Mouse (Mus musculus): ENCODE data around the gene Guk1. TPM values are rescaled to one million over a fixed set of nuclear protein-coding genes. Genes with fewer than 3 reads are reported as not detected.

Guk1 gene
- polyA plus RNA-seq (2015; fragmentation: Nextera tagmentation; extraction: Ambion mirVana): 109 and 125 TPM in 2 replicates

- H3K9ac ChIP-seq: peak within 1 kb of the TSS; percentile 75
- peaks cover 11% of the 10 kb centered on the region for H3K4me1 ChIP-seq (replicated peaks)
- H3K9me3 ChIP-seq (replicated peaks): no peaks in the 10 kb centered on the region
- peak within 1 kb of the TSS; percentile 92 for H3K27ac ChIP-seq
- no peaks in the 10 kb centered on the region for H3K36me3 ChIP-seq
- peak within 1 kb of the TSS; percentile 77 for H3K4me3 ChIP-seq
- no peak for ATAC-seq (replicated peaks; ENCODE audit: insufficient number of reproducible peaks, insufficient read depth, low FRiP score, low read depth)
- no peaks in the 10 kb centered on the region for H3K27me3 ChIP-seq
- peak within 1 kb of the TSS; percentile 74 for H3K4me2 ChIP-seq
- WGBS: 6% methylated on average over 16 of the region's 16 CpGs
These were observed at the start of gene Guk1 for GRCm38 (mm10) chr11:59192059-59192386. TSS of gene Guk1 (minus strand) at chr11:59192212.

- Histone ChIP-seq H3K4me2 (no peak overlapping the region), H3K36me3 (no peaks in the 10 kb centered on the region), H3K27ac (no peak overlapping the region), H3K27me3 (peaks cover 60% of the 10 kb centered on the region), H3K4me3 (no peak overlapping the region), H3K4me1 (replicated peaks) (peaks cover 9% of the 10 kb centered on the region), H3K9me3 (replicated peaks) (no peaks in the 10 kb centered on the region), H3K9ac (no peak overlapping the region)
- WGBS: 69% methylated on average over 4 of the region's 4 CpGs
- ATAC-seq (replicated peaks; ENCODE audit: insufficient number of reproducible peaks, insufficient read depth, low FRiP score, low read depth): no peak
These were observed 47.8 kb upstream of the Guk1 start for GRCm38 (mm10) chr11:59239796-59240195.

- H3K27me3 ChIP-seq: peaks cover 56% of the 10 kb centered on the region
These were observed 47.4 kb upstream of the Guk1 start for GRCm38 (mm10) chr11:59239428-59239785.

GRCm38 (mm10) chr11:59238525-59239427, 46.8 kb upstream of the Guk1 start:
- Histone ChIP-seq H3K9me3 (replicated peaks) (no peaks in the 10 kb centered on the region), H3K9ac (no peak overlapping the region), H3K4me1 (replicated peaks) (peaks cover 9% of the 10 kb centered on the region), H3K27ac (no peak overlapping the region), H3K4me3 (no peak overlapping the region), H3K36me3 (no peaks in the 10 kb centered on the region), H3K4me2 (0 out of 2 replicates have a peak overlapping the region, but pooled peaks have one; percentile 10), H3K27me3 (peaks cover 50% of the 10 kb centered on the region)
- ATAC-seq (replicated peaks; ENCODE audit: insufficient number of reproducible peaks, insufficient read depth, low FRiP score, low read depth): peak; percentile 83
- 5% methylated on average over 14 of the region's 15 CpGs for WGBS

More at GRCm38 (mm10) chr11:59239428-59239785, 47.4 kb upstream of the Guk1 start:
- 0 out of 2 replicates have a peak overlapping the region, but pooled peaks have one; percentile 10 for H3K4me2 ChIP-seq
- H3K9ac ChIP-seq: no peak overlapping the region
- H3K36me3 ChIP-seq: no peaks in the 10 kb centered on the region
- ATAC-seq (replicated peaks; ENCODE audit: insufficient number of reproducible peaks, insufficient read depth, low FRiP score, low read depth): no peak
- peaks cover 9% of the 10 kb centered on the region for H3K4me1 ChIP-seq (replicated peaks)
- no peaks in the 10 kb centered on the region for H3K9me3 ChIP-seq (replicated peaks)
- WGBS: 50% methylated on average over 4 of the region's 4 CpGs
- no peak overlapping the region for H3K27ac ChIP-seq
- no peak overlapping the region for H3K4me3 ChIP-seq

GRCm38 (mm10) chr11:59232797-59233196, 40.8 kb upstream of the Guk1 start:
- H3K4me3 ChIP-seq: no peak overlapping the region
- H3K4me1 ChIP-seq (replicated peaks): peaks cover 16% of the 10 kb centered on the region
- H3K27ac ChIP-seq: no peak overlapping the region
- H3K4me2 ChIP-seq: no peak overlapping the region
- 0 out of 2 replicates have a peak, but pooled peaks cover 4% of the 10 kb centered on the region for H3K27me3 ChIP-seq
- no peaks in the 10 kb centered on the region for H3K9me3 ChIP-seq (replicated peaks)
- H3K9ac ChIP-seq: no peak overlapping the region
- no peaks in the 10 kb centered on the region for H3K36me3 ChIP-seq
- WGBS: 71% methylated on average over 2 of the region's 2 CpGs
- ATAC-seq (replicated peaks; ENCODE audit: insufficient number of reproducible peaks, insufficient read depth, low FRiP score, low read depth): no peak

- H3K27me3 ChIP-seq: no peaks in the 10 kb centered on the region
- WGBS: 10% methylated on average over 7 of the region's 7 CpGs
- H3K9me3 ChIP-seq (replicated peaks): no peaks in the 10 kb centered on the region
- no peak for ATAC-seq (replicated peaks; ENCODE audit: insufficient number of reproducible peaks, insufficient read depth, low FRiP score, low read depth)
- no peak overlapping the region for H3K4me2 ChIP-seq
- no peaks in the 10 kb centered on the region for H3K36me3 ChIP-seq
- H3K4me1 ChIP-seq (replicated peaks): peaks cover 33% of the 10 kb centered on the region
- no peak overlapping the region for H3K4me3 ChIP-seq
- H3K27ac ChIP-seq: no peak overlapping the region
- no peak overlapping the region for H3K9ac ChIP-seq
These were observed 38.2 kb upstream of the Guk1 start for GRCm38 (mm10) chr11:59230144-59230760.

GRCm38 (mm10) chr11:59228122-59228953, 36.3 kb upstream of the Guk1 start, which contains the start of gene Arf1:
TSS of gene Arf1 (minus strand) at chr11:59228270.
- H3K9me3 ChIP-seq (replicated peaks): no peaks in the 10 kb centered on the region
- H3K36me3 ChIP-seq: no peaks in the 10 kb centered on the region
- ATAC-seq (replicated peaks; ENCODE audit: insufficient number of reproducible peaks, insufficient read depth, low FRiP score, low read depth): peak; percentile 93
- peak within 1 kb of the TSS; percentile 97 for H3K27ac ChIP-seq
- H3K4me2 ChIP-seq: peak within 1 kb of the TSS; percentile 80
- peaks cover 51% of the 10 kb centered on the region for H3K4me1 ChIP-seq (replicated peaks)
- 5% methylated on average over 59 of the region's 59 CpGs for WGBS
- H3K27me3 ChIP-seq: no peaks in the 10 kb centered on the region
- H3K4me3 ChIP-seq: peak within 1 kb of the TSS; percentile 94
- peak within 1 kb of the TSS; percentile 100 for H3K9ac ChIP-seq

GRCm38 (mm10) chr11:59227604-59228121, 35.7 kb upstream of the Guk1 start:
- peak overlapping the region; percentile 80 for H3K4me2 ChIP-seq
- peak; percentile 82 for ATAC-seq (replicated peaks; ENCODE audit: insufficient number of reproducible peaks, insufficient read depth, low FRiP score, low read depth)
- WGBS: 1% methylated on average over 40 of the region's 51 CpGs
- H3K4me1 ChIP-seq (replicated peaks): peaks cover 52% of the 10 kb centered on the region
- no peaks in the 10 kb centered on the region for H3K36me3 ChIP-seq
- H3K27ac ChIP-seq: peak overlapping the region; percentile 97
- no peaks in the 10 kb centered on the region for H3K27me3 ChIP-seq
- peak overlapping the region; percentile 94 for H3K4me3 ChIP-seq
- no peaks in the 10 kb centered on the region for H3K9me3 ChIP-seq (replicated peaks)
- H3K9ac ChIP-seq: peak overlapping the region; percentile 100

- H3K4me2 ChIP-seq: peak overlapping the region; percentile 80
- H3K36me3 ChIP-seq: no peaks in the 10 kb centered on the region
- WGBS: under 1% methylated on average over 21 of the region's 21 CpGs
- ATAC-seq (replicated peaks; ENCODE audit: insufficient number of reproducible peaks, insufficient read depth, low FRiP score, low read depth): no peak
- H3K27me3 ChIP-seq: no peaks in the 10 kb centered on the region
- peak overlapping the region; percentile 97 for H3K27ac ChIP-seq
- H3K4me3 ChIP-seq: peak overlapping the region; percentile 94
- H3K9ac ChIP-seq: peak overlapping the region; percentile 100
- peaks cover 58% of the 10 kb centered on the region for H3K4me1 ChIP-seq (replicated peaks)
- no peaks in the 10 kb centered on the region for H3K9me3 ChIP-seq (replicated peaks)
These were observed 35.0 kb upstream of the Guk1 start for GRCm38 (mm10) chr11:59226787-59227603.

- ATAC-seq (replicated peaks; ENCODE audit: insufficient number of reproducible peaks, insufficient read depth, low FRiP score, low read depth): no peak
These were observed 34.2 kb upstream of the Guk1 start for GRCm38 (mm10) chr11:59226251-59226650.

More at GRCm38 (mm10) chr11:59226251-59226650, 34.2 kb upstream of the Guk1 start:
- Histone ChIP-seq H3K27me3 (no peaks in the 10 kb centered on the region), H3K36me3 (no peaks in the 10 kb centered on the region), H3K4me3 (peak overlapping the region; percentile 94), H3K27ac (peak overlapping the region; percentile 97; the same call in 1 of the 2 replicates), H3K4me2 (peak overlapping the region; percentile 80), H3K9ac (peak overlapping the region; percentile 100), H3K9me3 (replicated peaks) (no peaks in the 10 kb centered on the region), H3K4me1 (replicated peaks) (peaks cover 66% of the 10 kb centered on the region)
- WGBS: 26% methylated on average over 3 of the region's 3 CpGs

Data from heart, embryonic 15.5 days (tissue).